Mouse (Mus musculus) cerebellum, postnatal 25 days (tissue): ENCODE measurements around the gene Ptpa.
A peak's percentile ranks its signal among the peaks of the same experiment; 100 is the strongest.

ENCODE experiments used
- DNase-seq, 2 experiments: peaks; one replicate each; pipeline ENCODE4 v3.0.0; 2021; ENCODE audit warnings: mixed read lengths in 2 of 2

Ptpa gene

GRCm38 (mm10) chr2:30466787-30467186 lies 50.9 kb downstream of the Ptpa start:
- DNase-seq: no peak

GRCm38 (mm10) chr2:30469009-30469408 lies 53.2 kb downstream of the Ptpa start:
- DNase-seq: no peak

- DNase-seq: peak in 1 of 2 experiments; percentile 85
Observed at GRCm38 (mm10) chr2:30469796-30470142, 53.9 kb downstream of the Ptpa start.

- DNase-seq: peak; percentile 78 to 81
Observed at GRCm38 (mm10) chr2:30470143-30470946, 54.5 kb downstream of the Ptpa start.

- DNase-seq: no peak
Observed at GRCm38 (mm10) chr2:30471051-30471450, 55.2 kb downstream of the Ptpa start.

GRCm38 (mm10) chr2:30471795-30472720 lies 56.2 kb downstream of the Ptpa start:
- DNase-seq: peak; percentile 61 to 71

GRCm38 (mm10) chr2:30472731-30473351 lies 57.0 kb downstream of the Ptpa start:
- DNase-seq: peak; percentile 40 to 42

GRCm38 (mm10) chr2:30473431-30474031 lies 57.7 kb downstream of the Ptpa start:
- DNase-seq: peak in 1 of 2 experiments; percentile 38

- peak; percentile 84 to 89 for DNase-seq
Observed at GRCm38 (mm10) chr2:30474039-30474438, 58.2 kb downstream of the Ptpa start, which contains the start of gene Ier5l. Gene Ier5l (minus strand): TSS chr2:30474219.

GRCm38 (mm10) chr2:30474776-30475175 lies 58.9 kb downstream of the Ptpa start:
- DNase-seq: no peak

- DNase-seq: no peak
Observed at GRCm38 (mm10) chr2:30475457-30475856, 59.6 kb downstream of the Ptpa start.

- DNase-seq: no peak
Observed at GRCm38 (mm10) chr2:30476241-30476640, 60.4 kb downstream of the Ptpa start.

GRCm38 (mm10) chr2:30478526-30478925 lies 62.7 kb downstream of the Ptpa start:
- no peak for DNase-seq

GRCm38 (mm10) chr2:30487597-30487996 lies 71.8 kb downstream of the Ptpa start:
- DNase-seq: no peak

GRCm38 (mm10) chr2:30490384-30490783 lies 74.5 kb downstream of the Ptpa start:
- DNase-seq: no peak

GRCm38 (mm10) chr2:30495000-30495908 lies 79.4 kb downstream of the Ptpa start:
- no peak for DNase-seq

- peak; percentile 72 to 80 for DNase-seq
Observed at GRCm38 (mm10) chr2:30495909-30496861, 80.3 kb downstream of the Ptpa start.
